Mouse (Mus musculus) MEL (cell line): ENCODE results near the gene Igf1r. TPM values are rescaled to one million over a fixed set of nuclear protein-coding genes. Genes with fewer than 3 reads are reported as not detected.

ENCODE experiments used
- DNase-seq: peaks from one replicate; pipeline ENCODE4 v3.0.0; 2011; ENCODE audit warnings: low read depth, low spot score
- H3K27ac ChIP-seq: 2 replicates; pipeline ENCODE4 v1.5.1; 2012; ENCODE audit warnings: low read depth, mild to moderate bottlenecking, control low read depth, low read length, moderate library complexity; ENCODE audit not compliant: control insufficient read depth
- H3K27me3 ChIP-seq, 2 experiments: fragments of 150-350 bp in 1 of 2; sonication (generic) in 1 of 2; 2 replicates each; pipeline ENCODE4 v1.6.1; 2012; ENCODE audit warnings: low read length in 2 of 2, mild to moderate bottlenecking in 2 of 2, improper control_type of control experiment in 1 of 2, moderate library complexity in 1 of 2; ENCODE audit not compliant: insufficient read depth in 2 of 2, control insufficient read depth in 1 of 2
- H3K36me3 ChIP-seq, 2 experiments: 2 replicates each; pipeline ENCODE4 v1.6.1; 2012 to 2014; ENCODE audit warnings: low read length in 2 of 2, improper control_type of control experiment in 1 of 2, inconsistent platforms in 1 of 2, mild to moderate bottlenecking in 1 of 2; ENCODE audit not compliant: insufficient read depth in 2 of 2, control insufficient read depth in 1 of 2
- H3K4me1 ChIP-seq, 2 experiments: fragments of 150-350 bp in 1 of 2; sonication (generic) in 1 of 2; 2 replicates each; pipeline ENCODE4 v1.6.1; 2012; ENCODE audit warnings: low read length in 2 of 2, improper control_type of control experiment in 1 of 2, mild to moderate bottlenecking in 1 of 2; ENCODE audit not compliant: insufficient read depth in 2 of 2, control insufficient read depth in 1 of 2
- H3K4me3 ChIP-seq, 2 experiments: fragments of 150-350 bp in 1 of 2; sonication (generic) in 1 of 2; 2 replicates each; pipeline ENCODE4 v1.5.1; 2012; ENCODE audit warnings: low read depth in 2 of 2, low read length in 2 of 2, mild to moderate bottlenecking in 2 of 2, moderate library complexity in 2 of 2, control low read depth in 1 of 2, improper control_type of control experiment in 1 of 2; ENCODE audit not compliant: control insufficient read depth in 1 of 2, insufficient read depth in 1 of 2
- H3K79me2 ChIP-seq: 2 replicates; pipeline ENCODE4 v1.6.1; 2012; ENCODE audit warnings: mild to moderate bottlenecking, low read length, moderate library complexity; ENCODE audit not compliant: control insufficient read depth, poor library complexity, insufficient read depth
- H3K9ac ChIP-seq: 2 replicates; pipeline ENCODE4 v1.6.1; 2012; ENCODE audit warnings: low read depth, mild to moderate bottlenecking, control low read depth, low read length, moderate library complexity; ENCODE audit not compliant: control insufficient read depth, poor library complexity, severe bottlenecking
- H3K9me3 ChIP-seq: fragments of 150-350 bp; sonication (generic); replicated peaks from 2 replicates; pipeline ENCODE4 v1.6.1; 2012; ENCODE audit warnings: mild to moderate bottlenecking, low read length, improper control_type of control experiment, moderate library complexity; ENCODE audit not compliant: insufficient read depth
- BHLHE40 ChIP-seq: IDR thresholded peaks from 2 replicates; pipeline ENCODE4 v1.6.1; 2012; ENCODE audit warnings: low read depth, mild to moderate bottlenecking, inconsistent platforms, low read length, improper control_type of control experiment, borderline replicate concordance
- E2F4 ChIP-seq: IDR thresholded peaks from 2 replicates; pipeline ENCODE4 v1.6.1; 2011; ENCODE audit warnings: low read depth, low read length, improper control_type of control experiment, borderline replicate concordance
- ELF1 ChIP-seq: IDR thresholded peaks from 2 replicates; pipeline ENCODE4 v1.6.1; 2014; ENCODE audit warnings: low read depth, mild to moderate bottlenecking, inconsistent platforms, low read length, improper control_type of control experiment, moderate library complexity
- EP300 ChIP-seq, 2 experiments: IDR thresholded peaks; 2 replicates each; pipeline ENCODE4 v1.6.1; 2011; ENCODE audit warnings: improper control_type of control experiment in 2 of 2, low read length in 2 of 2, low read depth in 1 of 2, mild to moderate bottlenecking in 1 of 2
- GABPA ChIP-seq: IDR thresholded peaks from 2 replicates; pipeline ENCODE4 v1.6.1; 2012; ENCODE audit warnings: low read depth, mild to moderate bottlenecking, inconsistent platforms, low read length, improper control_type of control experiment, moderate library complexity
- HCFC1 ChIP-seq: IDR thresholded peaks from 2 replicates; pipeline ENCODE4 v1.6.1; 2012; ENCODE audit warnings: low read depth, mild to moderate bottlenecking, inconsistent platforms, low read length, improper control_type of control experiment, moderate library complexity
- KAT2A ChIP-seq: conservative IDR thresholded peaks from 2 replicates; pipeline ENCODE4 v1.6.1; 2012; ENCODE audit warnings: low read depth, low read length, improper control_type of control experiment, inconsistent platforms
- MAZ ChIP-seq: IDR thresholded peaks from 2 replicates; pipeline ENCODE4 v1.6.1; 2012; ENCODE audit warnings: low read depth, mild to moderate bottlenecking, inconsistent platforms, low read length, improper control_type of control experiment
- MXI1 ChIP-seq: IDR thresholded peaks from 2 replicates; pipeline ENCODE4 v1.6.1; 2011; ENCODE audit warnings: mild to moderate bottlenecking, low read depth, low read length, improper control_type of control experiment
- MYC ChIP-seq: IDR thresholded peaks from 2 replicates; pipeline ENCODE4 v1.6.1; 2011; ENCODE audit warnings: low read depth, mild to moderate bottlenecking, low read length, improper control_type of control experiment, moderate library complexity
- NRF1 ChIP-seq: IDR thresholded peaks from 2 replicates; pipeline ENCODE4 v1.6.1; 2014; ENCODE audit warnings: low read depth, mild to moderate bottlenecking, inconsistent platforms, low read length, improper control_type of control experiment, moderate library complexity; ENCODE audit not compliant: poor library complexity, insufficient read depth, severe bottlenecking
- POLR2A ChIP-seq, 2 experiments: IDR thresholded peaks; 2 replicates each; pipeline ENCODE4 v1.6.1; 2011 to 2012; ENCODE audit warnings: low read length in 2 of 2, mild to moderate bottlenecking in 2 of 2, control low read depth in 1 of 2, improper control_type of control experiment in 1 of 2, low read depth in 1 of 2, moderate library complexity in 1 of 2; ENCODE audit not compliant: control insufficient read depth in 1 of 2, insufficient read depth in 1 of 2, poor library complexity in 1 of 2
- POLR2AphosphoS5 ChIP-seq: IDR thresholded peaks from 2 replicates; pipeline ENCODE4 v1.6.1; 2012; ENCODE audit warnings: low read depth, borderline replicate concordance, mild to moderate bottlenecking, inconsistent platforms, low read length, moderate library complexity, mixed read lengths
- RCOR1 ChIP-seq: IDR thresholded peaks from 2 replicates; pipeline ENCODE4 v1.6.1; 2012; ENCODE audit warnings: low read depth, mild to moderate bottlenecking, inconsistent platforms, low read length, improper control_type of control experiment
- SIN3A ChIP-seq: IDR thresholded peaks from 2 replicates; pipeline ENCODE4 v1.6.1; 2012; ENCODE audit warnings: low read length, improper control_type of control experiment, inconsistent platforms
- TBP ChIP-seq: IDR thresholded peaks from 2 replicates; pipeline ENCODE4 v1.8.0; 2011; ENCODE audit warnings: low read depth, low read length, improper control_type of control experiment
- UBTF ChIP-seq: IDR thresholded peaks from 2 replicates; pipeline ENCODE4 v1.6.1; 2012; ENCODE audit warnings: low read depth, mild to moderate bottlenecking, inconsistent platforms, low read length, improper control_type of control experiment, moderate library complexity, borderline replicate concordance; ENCODE audit not compliant: insufficient read depth
- USF1 ChIP-seq: IDR thresholded peaks from 2 replicates; pipeline ENCODE4 v1.6.1; 2014; ENCODE audit warnings: low read depth, mild to moderate bottlenecking, inconsistent platforms, low read length, improper control_type of control experiment, moderate library complexity
- ZMIZ1 ChIP-seq: IDR thresholded peaks from 2 replicates; pipeline ENCODE4 v1.6.1; 2012; ENCODE audit warnings: low read depth, mild to moderate bottlenecking, inconsistent platforms, low read length, improper control_type of control experiment, moderate library complexity
- ZNF384 ChIP-seq: IDR thresholded peaks from 2 replicates; pipeline ENCODE4 v1.6.1; 2012; ENCODE audit warnings: low read depth, mild to moderate bottlenecking, inconsistent platforms, low read length, improper control_type of control experiment
- polyA plus RNA-seq, 2 experiments: library from polyadenylated mRNA; stranded (reverse) in 1 of 2; unstranded in 1 of 2; fragments of >175 nt in 1 of 2; fragments of >200 nt in 1 of 2; gene quantifications; 2 replicates each; pipeline versions ENCODE4 v1.2.1 to v1.2.4; 2012; ENCODE audit warnings: low replicate concordance in 2 of 2, low read depth in 1 of 2; ENCODE audit not compliant: insufficient read length in 2 of 2, insufficient read depth in 1 of 2, missing spikeins in 1 of 2
- total RNA-seq: library from RNA; depleted of rRNA; stranded (reverse); fragments of 300-350 nt; gene quantifications from 2 replicates; pipeline ENCODE4 v1.2.3, GENCODE M21; 2012

Gene Igf1r
- total and polyA plus RNA-seq, 3 experiments: 11.8 to 11.9 TPM; not detected in 1

DNA sequence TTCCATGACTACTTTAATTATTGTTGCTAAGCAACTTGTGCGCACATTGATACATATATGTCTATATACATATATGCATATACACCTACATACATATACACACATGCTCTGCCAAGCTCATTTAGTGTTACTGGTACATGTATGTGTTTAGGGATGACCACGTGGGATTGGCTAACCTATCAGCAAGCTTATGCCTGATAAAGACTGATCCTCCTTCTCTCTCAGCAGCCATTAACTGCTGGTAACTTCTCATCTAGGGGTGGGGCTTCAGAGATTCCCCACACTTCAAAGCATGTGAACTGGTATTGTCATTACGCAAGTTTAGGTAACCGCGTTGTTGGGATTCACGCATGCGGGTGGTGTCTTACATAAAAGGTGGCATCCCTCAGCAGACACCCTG, 247.0 kb downstream of the Igf1r start:
- Histone ChIP-seq H3K79me2 (no peaks in the 10 kb centered on the region), H3K4me1 (no peaks in the 10 kb centered on the region), H3K27me3 (no peaks in the 10 kb centered on the region), H3K36me3 (peaks cover 0 to 10% of the 10 kb centered on the region in 2 experiments; a peak in 1 of 4 replicates), H3K9me3 (no peaks in the 10 kb centered on the region), H3K4me3 (no peak overlapping the region), H3K9ac (no peak overlapping the region), H3K27ac (no peak overlapping the region)
- TF ChIP-seq BHLHE40 (no peak), POLR2A (IDR thresholded peaks at IDR 0.05; ENCODE audit: control insufficient read depth in 1 of 2, insufficient read depth in 1 of 2, low read depth in 1 of 2, low read length in 2 of 2, poor library complexity in 1 of 2) (no peak), UBTF (no peak), HCFC1 (no peak), GABPA (no peak), RCOR1 (no peak), E2F4 (no peak)
- DNase-seq: no peak

DNA sequence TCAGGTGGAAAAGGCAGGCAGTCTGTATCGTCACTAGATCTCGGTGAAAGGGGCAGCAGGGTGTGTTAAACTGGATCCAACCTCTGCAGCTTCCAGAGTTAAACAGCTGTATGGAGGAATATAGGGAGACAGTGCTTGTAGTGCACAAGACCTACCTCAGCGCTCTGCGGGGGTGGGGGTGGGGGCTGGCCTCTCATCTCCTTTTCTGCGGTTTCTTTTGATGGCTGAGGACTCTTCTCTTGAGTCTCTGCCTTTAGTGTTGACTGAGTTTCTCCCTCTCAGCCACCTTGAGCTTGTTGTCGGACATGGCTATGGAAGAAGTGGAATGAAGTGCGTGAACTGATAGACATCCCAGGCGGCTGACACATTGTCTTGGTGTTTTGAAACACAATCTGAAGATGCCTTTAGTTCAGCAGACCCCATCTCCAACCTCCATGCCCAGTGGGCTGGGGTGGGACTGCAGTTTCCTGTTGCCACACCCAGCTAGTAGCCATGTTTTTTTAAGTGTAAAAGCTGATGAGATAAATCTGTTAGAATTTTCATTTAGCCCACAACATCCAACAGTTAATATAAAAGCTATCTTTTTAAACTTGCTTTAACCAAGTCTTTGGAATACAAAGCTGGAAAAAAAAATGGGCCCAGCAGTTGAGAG, 253.3 kb downstream of the Igf1r start:
- Histone ChIP-seq H3K4me1 (no peaks in the 10 kb centered on the region), H3K36me3 (peaks cover 0 to 5% of the 10 kb centered on the region in 2 experiments; a peak in 3 of 4 replicates), H3K9ac (no peak overlapping the region), H3K79me2 (no peaks in the 10 kb centered on the region), H3K27ac (no peak overlapping the region), H3K27me3 (no peaks in the 10 kb centered on the region), H3K9me3 (no peaks in the 10 kb centered on the region), H3K4me3 (no peak overlapping the region)
- no peak for DNase-seq
- TF ChIP-seq RCOR1: no peak
- no peak for TF ChIP-seq POLR2AphosphoS5
- no peak for TF ChIP-seq SIN3A
- no peak for TF ChIP-seq EP300 (IDR thresholded peaks at IDR 0.05; ENCODE audit: low read depth in 1 of 2, low read length in 2 of 2)
- TF ChIP-seq MXI1: no peak
- TF ChIP-seq KAT2A: no peak
- TF ChIP-seq MAZ: no peak
- no peak for TF ChIP-seq ZNF384
- no peak for TF ChIP-seq E2F4
- no peak for TF ChIP-seq TBP
- no peak for TF ChIP-seq MYC
- TF ChIP-seq USF1: no peak
- no peak for TF ChIP-seq ZMIZ1
- no peak for TF ChIP-seq NRF1
- no peak for TF ChIP-seq ELF1
